Mouse (Mus musculus) heart, adult 8-10 months (tissue): ENCODE measurements at regions not wholly inside any gene's neighbourhood (a gene's known extent, or its start where the extent isn't known, plus 50 kb on each side); places are given as distances from the start of the nearest gene placed in this dataset.

Experiments used
- DNase-seq: peaks from one replicate; pipeline ENCODE4 v3.0.0; 2022; ENCODE audit warnings: low spot score

- DNase-seq, result no peak
Measured at GRCm38 (mm10) chr16:39650616-39651015, 333.5 kb upstream of the Lsamp start.

- DNase-seq, result no peak
Measured at GRCm38 (mm10) chr16:39667905-39668304, 316.3 kb upstream of the Lsamp start.

GRCm38 (mm10) chr16:39672096-39672985, 311.8 kb upstream of the Lsamp start:
- no peak for DNase-seq

GRCm38 (mm10) chr16:39675775-39676174, 308.4 kb upstream of the Lsamp start:
- DNase-seq, result no peak

- no peak for DNase-seq
Measured at GRCm38 (mm10) chr16:39678285-39678684, 305.9 kb upstream of the Lsamp start.

GRCm38 (mm10) chr16:39693061-39693460, 291.1 kb upstream of the Lsamp start:
- DNase-seq, result peak; percentile 21

GRCm38 (mm10) chr16:39695855-39696254, 288.3 kb upstream of the Lsamp start:
- DNase-seq, result peak; percentile 47

GRCm38 (mm10) chr16:39699201-39699600, 285.0 kb upstream of the Lsamp start:
- DNase-seq, result no peak

- no peak for DNase-seq
Measured at GRCm38 (mm10) chr16:39706131-39706530, 278.0 kb upstream of the Lsamp start.

GRCm38 (mm10) chr16:39709387-39710039, 274.6 kb upstream of the Lsamp start:
- no peak for DNase-seq

GRCm38 (mm10) chr16:39727586-39727985, 256.6 kb upstream of the Lsamp start:
- DNase-seq, result peak; percentile 28

- no peak for DNase-seq
Measured at GRCm38 (mm10) chr16:39746041-39746736, 238.0 kb upstream of the Lsamp start.

GRCm38 (mm10) chr16:39751748-39752147, 232.4 kb upstream of the Lsamp start:
- no peak for DNase-seq

GRCm38 (mm10) chr16:39801063-39801462, 183.1 kb upstream of the Lsamp start:
- DNase-seq, result no peak

GRCm38 (mm10) chr16:39820131-39820530, 164.0 kb upstream of the Lsamp start:
- DNase-seq, result no peak

GRCm38 (mm10) chr16:39834241-39834640, 149.9 kb upstream of the Lsamp start:
- DNase-seq, result no peak

- no peak for DNase-seq
Measured at GRCm38 (mm10) chr16:39881525-39881924, 102.6 kb upstream of the Lsamp start.

GRCm38 (mm10) chr16:39887944-39888343, 96.2 kb upstream of the Lsamp start:
- DNase-seq, result no peak
